Mouse (Mus musculus) urinary bladder, postnatal 14 days (tissue): Measurements from ENCODE around the gene Otog.

ENCODE experiments used
- DNase-seq: peaks from one replicate; pipeline ENCODE4 v3.0.0; 2021; ENCODE audit warnings: low spot score

Gene Otog

GRCm38 (mm10) chr7:46240696-46241095 is at the start of gene Otog:
Gene Otog (plus strand): TSS chr7:46240987.
- no peak for DNase-seq

GRCm38 (mm10) chr7:46195356-46195755 is 45.4 kb upstream of the Otog start:
- DNase-seq = no peak

- DNase-seq = no peak
Measured at GRCm38 (mm10) chr7:46200021-46200420, 40.8 kb upstream of the Otog start.

GRCm38 (mm10) chr7:46201649-46202048 is 39.1 kb upstream of the Otog start:
- no peak for DNase-seq

- peak; percentile 25 for DNase-seq
Measured at GRCm38 (mm10) chr7:46204046-46204471, 36.7 kb upstream of the Otog start.

GRCm38 (mm10) chr7:46204775-46205174 is 36.0 kb upstream of the Otog start:
- no peak for DNase-seq

GRCm38 (mm10) chr7:46208131-46208530 is 32.7 kb upstream of the Otog start:
- DNase-seq = no peak

GRCm38 (mm10) chr7:46210276-46210675 is 30.5 kb upstream of the Otog start:
- DNase-seq = no peak

GRCm38 (mm10) chr7:46216481-46216880 is 24.3 kb upstream of the Otog start:
- DNase-seq = no peak

GRCm38 (mm10) chr7:46218415-46218814 is 22.4 kb upstream of the Otog start:
- DNase-seq = no peak

GRCm38 (mm10) chr7:46220591-46221129 is 20.1 kb upstream of the Otog start:
- no peak for DNase-seq

GRCm38 (mm10) chr7:46226253-46226652 is 14.5 kb upstream of the Otog start:
- DNase-seq = peak; percentile 51

- DNase-seq = no peak
Measured at GRCm38 (mm10) chr7:46226936-46227335, 13.9 kb upstream of the Otog start.

GRCm38 (mm10) chr7:46235948-46236347 is 4.8 kb upstream of the Otog start:
- DNase-seq = no peak

- DNase-seq = no peak
Measured at GRCm38 (mm10) chr7:46236363-46236762, 4.4 kb upstream of the Otog start.

- DNase-seq = no peak
Measured at GRCm38 (mm10) chr7:46237192-46237591, 3.6 kb upstream of the Otog start.

- no peak for DNase-seq
Measured at GRCm38 (mm10) chr7:46238346-46238745, 2.4 kb upstream of the Otog start, which contains the start of gene Ush1c. Gene Ush1c (minus strand): TSS chr7:46238503.

- DNase-seq = no peak
Measured at GRCm38 (mm10) chr7:46240091-46240490, 696 bp upstream of the Otog start.

- no peak for DNase-seq
Measured at GRCm38 (mm10) chr7:46246876-46247275, 6.1 kb downstream of the Otog start.

GRCm38 (mm10) chr7:46247606-46248005 is 6.8 kb downstream of the Otog start:
- no peak for DNase-seq

GRCm38 (mm10) chr7:46251841-46252240 is 11.1 kb downstream of the Otog start:
- DNase-seq = no peak

GRCm38 (mm10) chr7:46276156-46276555 is 35.4 kb downstream of the Otog start:
- no peak for DNase-seq

- peak; percentile 44 for DNase-seq
Measured at GRCm38 (mm10) chr7:46279946-46280345, 39.2 kb downstream of the Otog start.

- no peak for DNase-seq
Measured at GRCm38 (mm10) chr7:46280896-46281295, 40.1 kb downstream of the Otog start.

- no peak for DNase-seq
Measured at GRCm38 (mm10) chr7:46282276-46282675, 41.5 kb downstream of the Otog start.
